Mouse (Mus musculus) CH12.LX (cell line): ENCODE data around the gene Coq2. TPM values are rescaled to one million over a fixed set of nuclear protein-coding genes. Genes with fewer than 3 reads are reported as not detected.
A peak's percentile ranks its signal among the peaks of the same experiment; 100 is the strongest.

Experiments
- DNase-seq: peaks from one replicate; pipeline ENCODE4 v3.0.0-alpha.2; 2013; ENCODE audit errors: extremely low read depth
- H3K27ac ChIP-seq: 2 replicates; pipeline ENCODE4 v1.5.1; 2012; ENCODE audit warnings: low read depth, mild to moderate bottlenecking, control low read depth, moderate library complexity; ENCODE audit not compliant: insufficient read depth
- H3K27me3 ChIP-seq: replicated peaks from 2 replicates; pipeline ENCODE3; 2012; ENCODE audit warnings: inconsistent platforms
- H3K36me3 ChIP-seq, 2 experiments: replicated peaks in 1 of 2; 2 replicates each; pipeline versions ENCODE3 to v1.6.1; 2012; ENCODE audit warnings: inconsistent platforms in 1 of 2, low read length in 1 of 2, mild to moderate bottlenecking in 1 of 2, mixed read lengths in 1 of 2, moderate library complexity in 1 of 2; ENCODE audit not compliant: control insufficient read depth in 1 of 2, insufficient read depth in 1 of 2
- H3K4me1 ChIP-seq, 2 experiments: 2 replicates each; pipeline ENCODE4 v1.6.1; 2012; ENCODE audit warnings: inconsistent platforms in 1 of 2, moderate library complexity in 1 of 2; ENCODE audit not compliant: insufficient read depth in 2 of 2, control insufficient read depth in 1 of 2
- H3K4me2 ChIP-seq: 2 replicates; pipeline ENCODE4 v1.6.1; 2012; ENCODE audit warnings: low read depth, mild to moderate bottlenecking, control low read depth; ENCODE audit not compliant: poor library complexity, insufficient read depth, severe bottlenecking
- H3K4me3 ChIP-seq, 3 experiments: fragments of 150-350 bp in 1 of 3; sonication (generic) in 1 of 3; replicated peaks in 1 of 3; 2 replicates each; pipeline versions ENCODE3 to v1.5.1; 2011 to 2012; ENCODE audit warnings: low read depth in 2 of 3, low read length in 2 of 3, mild to moderate bottlenecking in 2 of 3, moderate library complexity in 2 of 3, control low read depth in 1 of 3, improper control_type of control experiment in 1 of 3, inconsistent platforms in 1 of 3, mixed read lengths in 1 of 3; ENCODE audit not compliant: poor library complexity in 1 of 3
- H3K79me2 ChIP-seq: replicated peaks from 2 replicates; pipeline ENCODE4 v1.6.1; 2012; ENCODE audit warnings: mild to moderate bottlenecking, moderate library complexity; ENCODE audit not compliant: control insufficient read depth, poor library complexity, insufficient read depth, severe bottlenecking; ENCODE audit errors: extremely low read depth
- H3K9ac ChIP-seq: 2 replicates; pipeline ENCODE4 v1.6.1; 2012; ENCODE audit warnings: low read depth, mild to moderate bottlenecking, control low read depth, moderate library complexity; ENCODE audit not compliant: insufficient read depth
- H3K9me3 ChIP-seq: replicated peaks from 2 replicates; pipeline ENCODE3; 2012; ENCODE audit warnings: low read length, inconsistent platforms, mixed read lengths
- BHLHE40 ChIP-seq: IDR thresholded peaks from 2 replicates; pipeline ENCODE4 v1.6.1; 2011; ENCODE audit warnings: mild to moderate bottlenecking, low read depth, low read length, improper control_type of control experiment
- CHD1 ChIP-seq: IDR thresholded peaks from 2 replicates; pipeline ENCODE4 v1.6.1; 2012; ENCODE audit warnings: low read depth, low read length, improper control_type of control experiment, inconsistent platforms
- CHD2 ChIP-seq: IDR thresholded peaks from 2 replicates; pipeline ENCODE4 v1.6.1; 2011; ENCODE audit warnings: low read length, improper control_type of control experiment
- CTCF ChIP-seq, 2 experiments: IDR thresholded peaks in 1 of 2; conservative IDR thresholded peaks in 1 of 2; 2 replicates each; pipeline ENCODE4 v1.5.1; 2011 to 2012; ENCODE audit warnings: low read depth in 2 of 2, low read length in 2 of 2, improper control_type of control experiment in 1 of 2, inconsistent platforms in 1 of 2, mild to moderate bottlenecking in 1 of 2, moderate library complexity in 1 of 2
- E2F4 ChIP-seq: IDR thresholded peaks from 2 replicates; pipeline ENCODE4 v1.6.1; 2011; ENCODE audit warnings: low read depth, low read length, improper control_type of control experiment; ENCODE audit not compliant: insufficient replicate concordance
- ELF1 ChIP-seq: IDR thresholded peaks from 2 replicates; pipeline ENCODE4 v1.6.1; 2014; ENCODE audit warnings: low read depth, mild to moderate bottlenecking, inconsistent platforms, low read length, improper control_type of control experiment
- EP300 ChIP-seq: IDR thresholded peaks from 2 replicates; pipeline ENCODE4 v1.6.1; 2011; ENCODE audit warnings: low read length, improper control_type of control experiment
- ETS1 ChIP-seq: conservative IDR thresholded peaks from 2 replicates; pipeline ENCODE4 v1.6.1; 2012; ENCODE audit warnings: low read depth, mild to moderate bottlenecking, inconsistent platforms, low read length, improper control_type of control experiment, moderate library complexity
- GABPA ChIP-seq: IDR thresholded peaks from 2 replicates; pipeline ENCODE4 v1.6.1; 2012; ENCODE audit warnings: low read depth, low read length, improper control_type of control experiment, inconsistent platforms; ENCODE audit not compliant: insufficient replicate concordance
- HCFC1 ChIP-seq: IDR thresholded peaks from 2 replicates; pipeline ENCODE4 v1.6.1; 2012; ENCODE audit warnings: low read depth, mild to moderate bottlenecking, inconsistent platforms, low read length, improper control_type of control experiment
- IRF4 ChIP-seq: IDR thresholded peaks from 2 replicates; pipeline ENCODE4 v1.6.1; 2014; ENCODE audit warnings: low read depth, mild to moderate bottlenecking, inconsistent platforms, low read length, improper control_type of control experiment
- JUN ChIP-seq: IDR thresholded peaks from 2 replicates; pipeline ENCODE4 v1.6.1; 2011; ENCODE audit warnings: low read depth, mild to moderate bottlenecking, low read length, improper control_type of control experiment, moderate library complexity; ENCODE audit not compliant: insufficient read depth
- JUND ChIP-seq: conservative IDR thresholded peaks from 2 replicates; pipeline ENCODE4 v1.6.1; 2011; ENCODE audit warnings: low read depth, low read length, improper control_type of control experiment
- KAT2A ChIP-seq: IDR thresholded peaks from 2 replicates; pipeline ENCODE4 v1.6.1; 2012; ENCODE audit warnings: low read length, improper control_type of control experiment, inconsistent platforms; ENCODE audit not compliant: insufficient replicate concordance
- MAFK ChIP-seq: IDR thresholded peaks from 2 replicates; pipeline ENCODE4 v1.6.1; 2011; ENCODE audit warnings: low read length, improper control_type of control experiment; ENCODE audit not compliant: insufficient replicate concordance
- MAX ChIP-seq: IDR thresholded peaks from 2 replicates; pipeline ENCODE4 v1.6.1; 2011; ENCODE audit warnings: low read length, improper control_type of control experiment
- MAZ ChIP-seq: IDR thresholded peaks from 2 replicates; pipeline ENCODE4 v1.6.1; 2012; ENCODE audit warnings: low read depth, mild to moderate bottlenecking, inconsistent platforms, low read length, improper control_type of control experiment, moderate library complexity
- MEF2A ChIP-seq: IDR thresholded peaks from 2 replicates; pipeline ENCODE4 v1.6.1; 2014; ENCODE audit warnings: low read depth, mild to moderate bottlenecking, inconsistent platforms, low read length, improper control_type of control experiment, borderline replicate concordance
- MXI1 ChIP-seq: IDR thresholded peaks from 2 replicates; pipeline ENCODE4 v1.6.1; 2011; ENCODE audit warnings: mild to moderate bottlenecking, low read depth, low read length, improper control_type of control experiment
- MYC ChIP-seq: IDR thresholded peaks from 2 replicates; pipeline ENCODE4 v1.6.1; 2011; ENCODE audit warnings: low read depth, mild to moderate bottlenecking, improper control_type of control experiment, low read length
- NELFE ChIP-seq: IDR thresholded peaks from 2 replicates; pipeline ENCODE4 v1.6.1; 2011; ENCODE audit warnings: low read depth, low read length, improper control_type of control experiment
- NRF1 ChIP-seq: IDR thresholded peaks from 2 replicates; pipeline ENCODE4 v1.6.1; 2014; ENCODE audit warnings: low read depth, mild to moderate bottlenecking, inconsistent platforms, low read length, improper control_type of control experiment, moderate library complexity
- PAX5 ChIP-seq: IDR thresholded peaks from 2 replicates; pipeline ENCODE4 v1.6.1; 2012; ENCODE audit warnings: low read length, inconsistent platforms, mixed read lengths
- POLR2A ChIP-seq: IDR thresholded peaks from 2 replicates; pipeline ENCODE4 v1.6.1; 2011; ENCODE audit warnings: low read depth, mild to moderate bottlenecking, improper control_type of control experiment, low read length
- POLR2AphosphoS2 ChIP-seq: IDR thresholded peaks from 2 replicates; pipeline ENCODE4 v1.6.1; 2011; ENCODE audit warnings: low read depth, low read length, improper control_type of control experiment
- RAD21 ChIP-seq: IDR thresholded peaks from 2 replicates; pipeline ENCODE4 v1.6.1; 2011; ENCODE audit warnings: low read depth, mild to moderate bottlenecking, low read length, improper control_type of control experiment, moderate library complexity
- RCOR1 ChIP-seq: conservative IDR thresholded peaks from 2 replicates; pipeline ENCODE4 v1.6.1; 2012; ENCODE audit warnings: low read depth, mild to moderate bottlenecking, inconsistent platforms, low read length, improper control_type of control experiment
- SIN3A ChIP-seq: IDR thresholded peaks from 2 replicates; pipeline ENCODE4 v1.6.1; 2012; ENCODE audit warnings: low read length, improper control_type of control experiment, inconsistent platforms
- SMC3 ChIP-seq: IDR thresholded peaks from 2 replicates; pipeline ENCODE4 v1.6.1; 2011; ENCODE audit warnings: low read depth, low read length, improper control_type of control experiment
- TBP ChIP-seq: conservative IDR thresholded peaks from 2 replicates; pipeline ENCODE4 v1.6.1; 2011; ENCODE audit warnings: low read depth, low read length, improper control_type of control experiment
- TCF12 ChIP-seq: IDR thresholded peaks from 2 replicates; pipeline ENCODE4 v1.6.1; 2014; ENCODE audit warnings: low read depth, mild to moderate bottlenecking, inconsistent platforms, low read length, improper control_type of control experiment
- UBTF ChIP-seq: IDR thresholded peaks from 2 replicates; pipeline ENCODE4 v1.6.1; 2012; ENCODE audit warnings: low read depth, mild to moderate bottlenecking, inconsistent platforms, low read length, improper control_type of control experiment, moderate library complexity
- USF1 ChIP-seq: IDR thresholded peaks from 2 replicates; pipeline ENCODE4 v1.6.1; 2014; ENCODE audit warnings: low read depth, mild to moderate bottlenecking, inconsistent platforms, low read length, improper control_type of control experiment
- USF2 ChIP-seq: conservative IDR thresholded peaks from 2 replicates; pipeline ENCODE4 v1.6.1; 2011; ENCODE audit warnings: low read depth, low read length, improper control_type of control experiment
- ZC3H11A ChIP-seq: IDR thresholded peaks from 2 replicates; pipeline ENCODE4 v1.6.1; 2012; ENCODE audit warnings: low read depth, mild to moderate bottlenecking, inconsistent platforms, low read length, improper control_type of control experiment
- ZKSCAN1 ChIP-seq: IDR thresholded peaks from 2 replicates; pipeline ENCODE4 v1.6.1; 2012; ENCODE audit warnings: low read depth, inconsistent platforms, low read length, improper control_type of control experiment, borderline replicate concordance
- ZMIZ1 ChIP-seq: IDR thresholded peaks from 2 replicates; pipeline ENCODE4 v1.6.1; 2012; ENCODE audit warnings: low read depth, mild to moderate bottlenecking, inconsistent platforms, low read length, improper control_type of control experiment
- ZNF384 ChIP-seq: IDR thresholded peaks from 2 replicates; pipeline ENCODE4 v1.6.1; 2012; ENCODE audit warnings: low read depth, low read length, improper control_type of control experiment, inconsistent platforms
- dilution Hi-C: fragments of 300-500 bp; cut with MboI; formaldehyde crosslinking; loops from 2 replicates; pipeline ENCODE4 v1.14.3; 2020; ENCODE audit warnings: low sequenced_read_pairs; ENCODE audit not compliant: extremely low pct_unique_long_range_greater_than_20kb, extremely low pct_ligation_motif_present
- in situ Hi-C: fragments of 300-500 bp; cut with MboI; formaldehyde crosslinking; loops from 3 replicates; pipeline ENCODE4 v1.14.3; 2019; ENCODE audit warnings: low sequenced_read_pairs, low pct_ligation_motif_present, low pct_unique_long_range_greater_than_20kb, mixed read lengths
- polyA plus RNA-seq: library from polyadenylated mRNA; unstranded; fragments of >175 nt; gene quantifications from 2 replicates; pipeline ENCODE4 v1.2.1, GENCODE M21; 2012; ENCODE audit warnings: low read depth; ENCODE audit not compliant: insufficient read length
- total RNA-seq, 2 experiments: library from RNA; depleted of rRNA; stranded (reverse); fragments of 300-350 nt in 1 of 2; fragments of >200 nt in 1 of 2; gene quantifications; 2 replicates each; pipeline ENCODE4 v1.2.3; 2012 to 2014

Gene Coq2
- total and polyA plus RNA-seq, 3 experiments, result 49.1 to 56.5 (median 50.1) TPM

- dilution Hi-C loops, result no loop called here
- H3K9me3 ChIP-seq, result no peaks in the 10 kb centered on the region
- TF ChIP-seq RAD21 (peak; percentile 18; the same call in 1 of the 2 replicates), ZNF384 (no peak), NRF1 (no peak), RCOR1 (0 out of 2 replicates have a peak, but pooled peaks have one; percentile 17), CTCF (conservative IDR thresholded peaks at IDR 0.05 in 1 of 2, IDR thresholded peaks at IDR 0.05 in 1 of 2; ENCODE audit: low read depth in 2 of 2, low read length in 2 of 2) (0 out of 4 replicates have a peak, but pooled peaks of 1 of the 2 experiments have one; percentile 1), E2F4 (no peak), ZC3H11A (no peak), GABPA (no peak), POLR2A (no peak), MYC (peak; percentile 77), IRF4 (peak; percentile 69), ZKSCAN1 (no peak), ETS1 (peak; percentile 72), MAZ (no peak), NELFE (no peak), BHLHE40 (peak; percentile 51), MXI1 (peak; percentile 56; the same call in 1 of the 2 replicates), HCFC1 (no peak), SMC3 (no peak; the same call in 1 of the 2 replicates), USF1 (no peak), POLR2AphosphoS2 (no peak), CHD2 (peak; percentile 17; the same call in 1 of the 2 replicates), MEF2A (peak; percentile 53; the same call in 1 of the 2 replicates), USF2 (no peak), JUN (0 out of 2 replicates have a peak, but pooled peaks have one; percentile 11), EP300 (0 out of 2 replicates have a peak, but pooled peaks have one; percentile 26), SIN3A (no peak), MAX (0 out of 2 replicates have a peak, but pooled peaks have one; percentile 19), ELF1 (0 out of 2 replicates have a peak, but pooled peaks have one; percentile 22), MAFK (peak; percentile 51; the same call in 1 of the 2 replicates), ZMIZ1 (no peak), JUND (no peak), TCF12 (no peak), PAX5 (no peak), UBTF (no peak), KAT2A (no peak), TBP (no peak), CHD1 (no peak)
These were observed 18.6 kb downstream of the Coq2 start for GRCm38 (mm10) chr5:100656352-100656751.

More at GRCm38 (mm10) chr5:100656352-100656751, 18.6 kb downstream of the Coq2 start:
- DNase-seq, result peak; percentile 66
- Histone ChIP-seq H3K27ac (peak overlapping the region; percentile 27; the same call in 1 of the 2 replicates), H3K4me3 (no peak overlapping the region), H3K4me2 (no peak overlapping the region), H3K79me2 (no peaks in the 10 kb centered on the region; the same call in 1 of the 2 replicates), H3K4me1 (peaks cover 12 to 63% of the 10 kb centered on the region in 2 experiments), H3K9ac (no peak overlapping the region), H3K36me3 (peaks cover 51 to 78% of the 10 kb centered on the region in 2 experiments), H3K27me3 (no peaks in the 10 kb centered on the region)
- in situ Hi-C loops, result no loop called here
